Mouse (Mus musculus) megakaryocyte, embryonic 14.5 days (primary cell): Measurements from ENCODE around the gene Srgap3.

Experiments
- FLI1 ChIP-seq: IDR thresholded peaks from 2 replicates; pipeline ENCODE4 v1.6.1; 2012; ENCODE audit warnings: low read length, inconsistent platforms, mixed read lengths
- GATA1 ChIP-seq: IDR thresholded peaks from 3 replicates; pipeline ENCODE4 v1.6.1; 2012; ENCODE audit warnings: mixed read lengths, low read length, inconsistent platforms, borderline replicate concordance

DNA sequence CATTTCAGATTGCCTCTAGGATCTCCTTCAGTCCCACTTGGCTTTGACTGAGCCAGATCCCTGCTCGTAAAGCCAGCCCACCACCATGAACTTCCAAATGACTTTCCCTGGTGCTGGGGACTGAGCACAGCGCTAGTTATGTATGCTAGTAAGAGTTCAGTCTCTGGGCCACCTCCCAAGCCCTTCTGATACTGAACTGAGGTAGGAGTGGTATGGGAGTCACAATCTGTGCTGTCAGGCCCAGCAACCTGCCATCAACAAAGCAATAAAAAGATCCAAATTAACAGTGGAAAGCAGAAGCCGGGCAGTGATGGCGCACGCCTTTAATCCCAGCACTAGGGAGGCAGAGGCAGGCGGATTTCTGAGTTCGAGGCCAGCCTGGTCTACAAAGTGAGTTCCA lies 134.2 kb downstream of the Srgap3 start:
- TF ChIP-seq GATA1 (no peak), FLI1 (no peak)
